Mouse (Mus musculus) induced T-regulatory cell, adult 2 months (primary cell): ENCODE results near the gene Dbndd2.
A peak's percentile ranks its signal among the peaks of the same experiment; 100 is the strongest.

Experiments used
- DNase-seq: peaks from one replicate; pipeline ENCODE4 v3.0.0-alpha.2; 2012; ENCODE audit warnings: low read depth

Gene Dbndd2

GRCm38 (mm10) chr2:164500511-164500910 is 14.6 kb downstream of the Dbndd2 start:
- DNase-seq, result no peak

GRCm38 (mm10) chr2:164504919-164505318 is 19.0 kb downstream of the Dbndd2 start:
- no peak for DNase-seq

- no peak for DNase-seq
Observed at GRCm38 (mm10) chr2:164505619-164506347, 19.9 kb downstream of the Dbndd2 start.

GRCm38 (mm10) chr2:164507811-164508210 is 21.9 kb downstream of the Dbndd2 start:
- no peak for DNase-seq

- no peak for DNase-seq
Observed at GRCm38 (mm10) chr2:164510621-164511190, 24.8 kb downstream of the Dbndd2 start.

GRCm38 (mm10) chr2:164512121-164512909 is 26.4 kb downstream of the Dbndd2 start:
- DNase-seq, result no peak

GRCm38 (mm10) chr2:164513389-164513788 is 27.5 kb downstream of the Dbndd2 start:
- no peak for DNase-seq

- DNase-seq, result no peak
Observed at GRCm38 (mm10) chr2:164514916-164515315, 29.0 kb downstream of the Dbndd2 start.

GRCm38 (mm10) chr2:164515897-164516296 is 30.0 kb downstream of the Dbndd2 start:
- no peak for DNase-seq

GRCm38 (mm10) chr2:164516592-164516991 is 30.7 kb downstream of the Dbndd2 start:
- peak; percentile 35 for DNase-seq

- DNase-seq, result peak; percentile 80
Observed at GRCm38 (mm10) chr2:164517485-164518221, 31.7 kb downstream of the Dbndd2 start.

GRCm38 (mm10) chr2:164518266-164519170 is 32.6 kb downstream of the Dbndd2 start:
- DNase-seq, result no peak

GRCm38 (mm10) chr2:164519171-164519526 is 33.2 kb downstream of the Dbndd2 start:
- peak; percentile 52 for DNase-seq

- DNase-seq, result peak; percentile 82
Observed at GRCm38 (mm10) chr2:164520782-164521181, 34.9 kb downstream of the Dbndd2 start.

- peak; percentile 96 for DNase-seq
Observed at GRCm38 (mm10) chr2:164521841-164522240, 35.9 kb downstream of the Dbndd2 start.

- DNase-seq, result no peak
Observed at GRCm38 (mm10) chr2:164522280-164522679, 36.4 kb downstream of the Dbndd2 start.

GRCm38 (mm10) chr2:164523301-164523773 is 37.4 kb downstream of the Dbndd2 start:
- DNase-seq, result no peak

- no peak for DNase-seq
Observed at GRCm38 (mm10) chr2:164528557-164528956, 42.7 kb downstream of the Dbndd2 start.

- DNase-seq, result peak; percentile 88
Observed at GRCm38 (mm10) chr2:164531169-164531568, 45.3 kb downstream of the Dbndd2 start.

- DNase-seq, result peak; percentile 47
Observed at GRCm38 (mm10) chr2:164534315-164534714, 48.4 kb downstream of the Dbndd2 start.

GRCm38 (mm10) chr2:164537003-164537402 is 51.1 kb downstream of the Dbndd2 start:
- no peak for DNase-seq
